Mouse (Mus musculus) forebrain, embryonic 14.5 days (tissue): ENCODE data around the gene Pak1ip1. TPM values are rescaled to one million over a fixed set of nuclear protein-coding genes. Genes with fewer than 3 reads are reported as not detected.

ENCODE experiments used
- ATAC-seq: fragments of 200-750 bp; cut with Nextera tagmentation; 2 replicates; pipeline ENCODE4 v1.8.0; 2017; ENCODE audit warnings: mild to moderate bottlenecking, moderate library complexity
- DNase-seq: peaks from one replicate; pipeline ENCODE4 v3.0.0-alpha.2; 2015; ENCODE audit warnings: low spot score
- H3K27ac ChIP-seq: fragments of 300-500 bp; sonication (generic); 2 replicates; pipeline ENCODE4 v1.5.1; 2014; ENCODE audit warnings: low read depth, mild to moderate bottlenecking, control low read depth, low read length, moderate library complexity
- H3K27me3 ChIP-seq: fragments of 300-500 bp; sonication (generic); replicated peaks from 2 replicates; pipeline ENCODE4 v1.6.1; 2014; ENCODE audit warnings: low read length, control low read depth, mixed read lengths; ENCODE audit not compliant: control insufficient read depth, insufficient read depth
- H3K36me3 ChIP-seq: fragments of 300-500 bp; sonication (generic); 2 replicates; pipeline ENCODE4 v1.6.1; 2014; ENCODE audit warnings: low read length, control low read depth; ENCODE audit not compliant: control insufficient read depth, insufficient read depth
- H3K4me1 ChIP-seq: fragments of 300-500 bp; sonication (generic); 2 replicates; pipeline ENCODE4 v1.6.1; 2014; ENCODE audit warnings: antibody characterized with exemption, low read length, control low read depth; ENCODE audit not compliant: control insufficient read depth, insufficient read depth
- H3K4me2 ChIP-seq: fragments of 300-500 bp; sonication (generic); 2 replicates; pipeline ENCODE4 v1.6.1; 2014; ENCODE audit warnings: mild to moderate bottlenecking, control low read depth, low read length
- H3K4me3 ChIP-seq: fragments of 300-500 bp; sonication (generic); 2 replicates; pipeline ENCODE4 v1.5.1; 2014; ENCODE audit warnings: low read depth, low read length, control low read depth
- H3K9ac ChIP-seq: fragments of 300-500 bp; sonication (generic); 2 replicates; pipeline ENCODE4 v1.6.1; 2014; ENCODE audit warnings: mild to moderate bottlenecking, low read length, control low read depth, moderate library complexity
- H3K9me3 ChIP-seq: fragments of 300-500 bp; sonication (generic); replicated peaks from 2 replicates; pipeline ENCODE4 v1.6.1; 2016; ENCODE audit warnings: low read length, control low read depth, mixed read lengths; ENCODE audit not compliant: control insufficient read depth
- WGBS: fragments of 180-500 bp; shearing (Covaris S2); extraction: QIAGEN DNeasy Blood & Tissue Kit; methylation state at CpG from one replicate; pipeline ENCODE4 v1.1.7; 2014; 5-methylcytosine and 5-hydroxymethylcytosine counted together
- polyA plus RNA-seq: library from polyadenylated mRNA; unstranded; fragments of >200 nt; fragmentation: Nextera tagmentation; extraction: Ambion mirVana; gene quantifications from 2 replicates; pipeline ENCODE4 v1.2.1, GENCODE M21; 2014

Gene Pak1ip1
- polyA plus RNA-seq, 1 experiment from 2014 or later: 86.7 TPM

DNA sequence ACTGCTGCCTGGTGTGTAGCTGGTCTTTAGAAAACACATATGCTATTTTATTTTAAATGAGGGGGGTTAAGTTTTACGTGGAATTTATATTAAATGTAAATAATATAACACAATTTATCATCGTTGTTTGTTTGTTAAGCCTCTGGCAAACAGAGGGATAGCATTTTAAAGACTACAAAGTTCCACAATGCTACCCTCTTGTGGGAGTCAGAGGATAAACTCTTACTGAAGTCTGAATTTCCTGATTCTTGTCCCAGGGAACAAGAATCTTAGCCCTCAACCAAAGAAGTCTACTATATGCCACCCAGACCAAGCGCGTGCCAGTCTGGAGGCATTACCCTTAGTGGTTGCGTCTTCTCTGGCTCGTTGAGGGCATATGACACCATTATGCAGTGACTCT lies 46.5 kb downstream of the Pak1ip1 start:
- ATAC-seq (no peak), DNase-seq (no peak)
- H3K9ac ChIP-seq: no peak overlapping the region

DNA sequence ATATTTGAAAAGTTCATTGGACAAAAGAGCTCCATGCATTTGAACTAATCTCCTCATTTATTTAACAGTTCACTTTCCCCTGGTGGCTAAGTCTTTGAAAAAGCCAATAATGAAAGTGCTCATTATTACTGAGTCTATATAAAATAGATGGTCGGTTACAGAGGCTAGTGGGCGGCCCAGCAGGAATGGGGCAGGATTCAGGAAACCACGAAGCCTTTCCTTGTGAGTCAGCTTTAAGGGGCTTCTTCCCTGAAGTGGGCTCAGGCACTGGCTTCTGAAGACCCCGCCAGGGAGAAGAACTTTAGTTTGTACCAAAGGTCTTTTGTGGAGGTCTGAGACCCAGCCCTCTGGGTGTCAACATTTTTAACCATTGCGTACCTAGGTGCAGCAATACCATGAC lies 51.1 kb downstream of the Pak1ip1 start:
- DNase-seq (peak; percentile 40), ATAC-seq (no peak)
- Histone ChIP-seq H3K27ac (no peak overlapping the region), H3K4me2 (no peak overlapping the region), H3K9ac (no peak overlapping the region), H3K4me3 (no peak overlapping the region), H3K4me1 (peaks cover 4% of the 10 kb centered on the region), H3K27me3 (no peaks in the 10 kb centered on the region; the same call in 1 of the 2 replicates), H3K9me3 (no peaks in the 10 kb centered on the region), H3K36me3 (no peaks in the 10 kb centered on the region)
- WGBS: 7% methylated on average over 5 of the region's 5 CpGs

More for the DNA sequence above, 46.5 kb downstream of the Pak1ip1 start:
- H3K4me3 ChIP-seq: no peak overlapping the region
- H3K27me3 ChIP-seq: no peaks in the 10 kb centered on the region; the same call in 1 of the 2 replicates
- 86% methylated on average over 6 of the region's 6 CpGs for WGBS
- no peak overlapping the region for H3K4me2 ChIP-seq
- peaks cover 4% of the 10 kb centered on the region for H3K4me1 ChIP-seq
- no peaks in the 10 kb centered on the region for H3K9me3 ChIP-seq
- no peaks in the 10 kb centered on the region for H3K36me3 ChIP-seq
- no peak overlapping the region for H3K27ac ChIP-seq

Other genes with a start within 250 kb of the Pak1ip1 start
- 4.8 and 5.2 TPM in 2 replicates for gene Gcnt2, start 141.3 kb upstream of the Pak1ip1 start, polyA plus RNA-seq
- 132 and 161 TPM in 2 replicates for gene Tmem14c, start 15.3 kb downstream of the Pak1ip1 start, polyA plus RNA-seq
- gene Mak, start 78.7 kb downstream of the Pak1ip1 start, polyA plus RNA-seq: 1.2 and 1.8 TPM in 2 replicates
- not detected in 2 replicates for gene Gcm2, start 110.0 kb downstream of the Pak1ip1 start, polyA plus RNA-seq
- 0.08 TPM in 1 of 2 replicates, not detected in the other for gene Sycp2l, start 113.3 kb downstream of the Pak1ip1 start, polyA plus RNA-seq
- 41.8 and 45.6 TPM in 2 replicates for gene Elovl2, start 219.4 kb downstream of the Pak1ip1 start, polyA plus RNA-seq
- 18.3 and 20.1 TPM in 2 replicates for gene Smim13, start 248.8 kb downstream of the Pak1ip1 start, polyA plus RNA-seq